Mouse (Mus musculus) lung, postnatal 14 days (tissue): ENCODE measurements at regions not wholly inside any gene's neighbourhood (a gene's known extent, or its start where the extent isn't known, plus 50 kb on each side); places are given as distances from the start of the nearest gene placed in this dataset.

Experiments used
- DNase-seq: peaks from one replicate; pipeline ENCODE4 v3.0.0; 2021

DNA sequence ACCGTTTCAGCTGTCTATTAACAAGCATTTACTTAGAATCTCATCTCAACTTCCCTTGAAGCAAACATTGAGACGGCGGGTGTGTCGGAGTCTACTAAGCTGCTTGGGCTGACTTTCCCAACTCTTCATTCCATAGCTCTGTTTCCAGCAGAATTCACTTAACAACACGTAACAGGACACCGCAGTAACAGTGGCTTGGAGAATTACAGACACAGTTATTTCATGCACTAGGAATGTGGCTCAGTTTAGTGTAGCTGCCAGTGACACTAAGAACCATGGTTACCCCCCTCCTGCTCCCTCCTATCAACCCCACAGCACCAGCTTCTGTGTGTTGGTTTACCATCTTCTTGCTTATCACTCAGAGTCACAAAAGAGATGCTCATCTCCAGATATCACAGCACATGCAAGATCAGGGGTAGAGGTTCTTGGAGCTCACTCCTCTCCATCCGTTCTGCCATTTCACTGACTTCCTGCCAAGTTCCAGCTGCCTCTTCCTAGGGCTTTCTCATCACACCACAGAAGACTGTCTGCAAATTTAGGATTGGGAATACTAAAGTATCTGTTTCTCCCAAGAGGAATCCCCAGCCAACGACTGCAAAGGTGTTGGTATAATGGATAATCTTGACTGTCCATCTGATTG is 90.7 kb downstream of the Banf2 start:
- peak; percentile 11 for DNase-seq

GRCm38 (mm10) chr2:144127082-144128037 is 94.5 kb downstream of the Banf2 start:
- no peak for DNase-seq

- DNase-seq = no peak
Measured at GRCm38 (mm10) chr2:144128038-144128402, 95.2 kb downstream of the Banf2 start.

DNA sequence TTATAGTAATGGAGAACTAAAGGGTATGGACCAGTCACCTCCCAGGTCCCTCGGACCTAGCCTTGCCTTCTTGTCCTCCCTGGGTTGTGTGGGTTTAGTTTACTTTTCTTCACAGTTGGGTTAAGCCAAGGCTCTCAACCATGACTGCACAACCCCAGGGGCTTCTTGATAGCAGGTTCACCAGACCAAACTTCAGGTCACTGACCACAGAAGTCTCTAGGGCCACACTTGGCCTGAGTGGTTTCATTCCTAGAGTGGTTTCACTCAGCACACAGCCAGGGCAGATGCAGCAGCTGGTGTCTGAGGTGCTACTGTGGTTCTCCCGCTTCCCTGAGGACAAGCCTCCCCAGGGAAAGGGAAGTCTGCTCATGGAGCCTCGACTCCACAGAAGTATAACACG is 95.7 kb downstream of the Banf2 start:
- no peak for DNase-seq

- DNase-seq = no peak
Measured at GRCm38 (mm10) chr2:144133806-144134574, 101.1 kb downstream of the Banf2 start.

GRCm38 (mm10) chr2:144134575-144134958 is 101.7 kb downstream of the Banf2 start:
- peak; percentile 46 for DNase-seq

DNA sequence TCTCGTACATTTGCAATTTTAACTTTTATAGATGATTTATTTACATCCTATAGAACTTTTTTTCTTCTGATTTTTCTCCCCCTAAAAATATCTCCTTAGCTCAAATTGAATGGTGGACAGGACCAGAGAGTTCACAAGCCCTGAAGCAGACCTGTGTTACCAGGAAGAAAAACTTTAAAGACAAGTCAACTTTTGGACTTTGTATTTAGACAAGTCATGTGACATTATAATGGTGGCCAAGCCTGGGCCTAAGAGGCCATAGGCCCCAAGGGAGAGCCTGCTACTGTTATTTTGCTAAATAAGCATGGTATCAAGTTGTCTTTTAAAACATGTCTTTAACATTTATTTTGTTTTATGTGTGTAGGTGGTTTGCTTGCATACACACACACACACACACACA is 102.7 kb downstream of the Banf2 start:
- DNase-seq = no peak

- peak; percentile 10 for DNase-seq
Measured at GRCm38 (mm10) chr2:144143620-144144384, 110.9 kb downstream of the Banf2 start.

- no peak for DNase-seq
Measured at GRCm38 (mm10) chr2:144144486-144145136, 111.8 kb downstream of the Banf2 start.

GRCm38 (mm10) chr2:144156456-144157211 is 113.8 kb upstream of the Mgme1 start:
- DNase-seq = no peak

- DNase-seq = no peak
Measured at GRCm38 (mm10) chr2:144157343-144157742, 113.1 kb upstream of the Mgme1 start.

DNA sequence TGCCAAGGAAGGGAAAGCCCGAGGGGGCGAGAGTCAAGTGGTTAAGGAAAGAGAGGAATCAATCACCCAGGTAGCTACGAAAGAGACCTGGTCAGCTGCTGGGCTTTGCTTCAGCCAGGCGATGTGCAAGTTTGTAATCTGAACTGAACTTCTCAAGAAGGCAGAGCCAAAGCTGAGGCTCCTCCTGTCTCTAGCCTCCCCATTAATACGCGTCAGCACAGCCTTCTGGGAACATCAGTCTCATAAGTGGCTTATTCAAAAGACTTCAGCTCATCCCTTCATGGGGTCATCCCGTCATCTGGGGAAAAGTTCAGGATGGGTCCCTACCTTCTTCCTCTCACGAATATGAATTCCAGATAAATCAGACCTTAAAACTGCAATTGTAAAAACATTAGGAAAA is 112.2 kb upstream of the Mgme1 start:
- DNase-seq = no peak

- DNase-seq = no peak
Measured at GRCm38 (mm10) chr2:144159854-144160331, 110.6 kb upstream of the Mgme1 start.

- DNase-seq = no peak
Measured at GRCm38 (mm10) chr2:144160434-144160833, 110.0 kb upstream of the Mgme1 start.

- DNase-seq = no peak
Measured at GRCm38 (mm10) chr2:144161852-144162251, 108.6 kb upstream of the Mgme1 start.

GRCm38 (mm10) chr2:144164102-144164501 is 106.4 kb upstream of the Mgme1 start:
- peak; percentile 48 for DNase-seq

- DNase-seq = peak; percentile 85
Measured at GRCm38 (mm10) chr2:144164986-144165821, 105.3 kb upstream of the Mgme1 start.

GRCm38 (mm10) chr2:144166102-144166750 is 104.2 kb upstream of the Mgme1 start:
- no peak for DNase-seq

DNA sequence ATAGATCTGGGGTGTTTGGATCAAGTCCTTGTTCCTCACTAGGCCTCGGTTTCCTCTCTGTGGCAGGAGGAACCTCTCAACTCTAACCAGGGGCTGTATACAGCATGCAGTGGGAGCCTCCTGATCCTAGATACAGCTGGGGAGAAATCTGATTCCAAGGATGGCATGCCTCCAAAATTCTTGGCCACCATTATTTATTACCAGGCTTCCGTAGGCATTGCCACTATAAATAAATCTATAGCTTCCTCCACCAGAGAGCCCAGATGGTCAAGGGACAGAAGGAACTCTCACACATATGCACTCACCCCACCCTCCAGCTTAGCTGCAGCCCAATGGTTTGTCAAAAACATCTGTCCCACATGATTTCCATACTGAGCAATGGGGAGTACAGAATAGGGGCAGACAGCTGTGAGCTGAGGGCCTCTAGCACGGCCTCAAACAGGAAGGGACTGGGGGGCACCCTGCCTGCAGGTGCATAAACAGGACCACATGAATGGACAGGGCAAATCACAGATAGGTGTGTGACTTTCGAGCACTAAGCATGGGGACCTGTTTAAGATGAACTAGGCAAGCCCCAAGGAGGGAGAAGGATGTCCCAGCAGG is 100.8 kb upstream of the Mgme1 start:
- no peak for DNase-seq
